Comparison of ENCODE assay signal across 7 mouse cellular contexts in the genomic region with DNA sequence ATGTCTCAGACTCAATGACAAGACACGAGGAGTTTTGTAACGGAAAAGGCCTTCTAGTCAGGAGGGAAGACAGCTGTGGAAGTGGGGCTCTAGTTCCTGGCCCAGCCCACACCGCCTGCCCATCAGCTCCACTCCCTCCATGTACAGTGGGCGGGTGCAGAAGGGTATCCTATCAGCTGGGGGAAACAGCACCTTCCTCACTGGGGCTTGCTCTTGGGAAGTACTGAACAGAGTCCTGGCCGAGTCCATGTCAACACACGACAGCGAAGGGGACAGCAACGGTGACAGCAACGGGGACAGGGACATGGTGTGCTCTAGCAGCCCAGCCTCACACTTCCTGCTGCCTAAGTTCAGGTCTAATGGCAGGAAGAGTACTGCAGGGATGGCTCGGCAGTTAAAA. TPM values are rescaled to one million over a fixed set of nuclear protein-coding genes. Genes with fewer than 3 reads are reported as not detected.
A peak's percentile ranks its signal among the peaks of the same experiment; 100 is the strongest.
DNase-seq lines count a peak whose midpoint lies in the region; ATAC-seq and TF ChIP-seq lines count a peak whose summit lies in the region.

No protein-coding gene starts in this region.

- DNase-seq in embryonic facial prominence, embryonic 14.5 days (ENCODE audit: low spot score) = no peak
- DNase-seq in hindbrain, embryonic 14.5 days (ENCODE audit: low spot score) = no peak
- no peak for DNase-seq in thymus, adult 2 months
- DNase-seq in layer of hippocampus, adult 8-10 months (ENCODE audit: low spot score in 2 of 2) = no peak

- H3K27ac ChIP-seq in intestine, embryonic 16.5 days (ENCODE audit: low read length) = peak overlapping the region; percentile 2; the same call in 1 of the 2 replicates
- H3K27ac ChIP-seq in intestine, postnatal 0 days (ENCODE audit: low read depth, low read length) = no peak overlapping the region
- peak overlapping the region; percentile 69 for H3K27ac ChIP-seq in brown adipose tissue, adult 24 weeks (replicated peaks; ENCODE audit: low read depth, low read length)
- H3K27ac ChIP-seq in embryonic facial prominence, embryonic 14.5 days (replicated peaks; ENCODE audit: low read depth, low read length) = no peak overlapping the region; the same call in 1 of the 2 replicates
- peak overlapping the region; percentile 72; the same call in 1 of the 2 replicates for H3K27ac ChIP-seq in hindbrain, embryonic 14.5 days
- H3K27ac ChIP-seq in thymus, adult 2 months (ENCODE audit: control insufficient read depth, insufficient read depth, low read length) = no peak overlapping the region

- H3K9ac ChIP-seq in intestine, embryonic 16.5 days (ENCODE audit: low read depth, low read length) = no peak overlapping the region
- no peak overlapping the region for H3K9ac ChIP-seq in intestine, postnatal 0 days (ENCODE audit: low read depth, low read length)
- H3K9ac ChIP-seq in embryonic facial prominence, embryonic 14.5 days (ENCODE audit: low read depth, low read length) = no peak overlapping the region
- H3K9ac ChIP-seq in hindbrain, embryonic 14.5 days = 0 out of 2 replicates have a peak overlapping the region, but pooled peaks have one; percentile 46

- H3K4me3 ChIP-seq in intestine, embryonic 16.5 days (ENCODE audit: low read length) = no peak overlapping the region
- H3K4me3 ChIP-seq in intestine, postnatal 0 days (ENCODE audit: low read depth, low read length) = no peak overlapping the region
- H3K4me3 ChIP-seq in brown adipose tissue, adult 24 weeks (ENCODE audit: insufficient read depth, low read depth, low read length) = no peak overlapping the region
- no peak overlapping the region for H3K4me3 ChIP-seq in embryonic facial prominence, embryonic 14.5 days (ENCODE audit: low read depth, low read length)
- no peak overlapping the region for H3K4me3 ChIP-seq in hindbrain, embryonic 14.5 days (replicated peaks; ENCODE audit: low read length)
- H3K4me3 ChIP-seq in thymus, adult 2 months (ENCODE audit: control insufficient read depth, insufficient read depth, low read length) = no peak overlapping the region

- peaks cover 46% of the 10 kb centered on the region for H3K4me1 ChIP-seq in intestine, embryonic 16.5 days (ENCODE audit: control insufficient read depth, insufficient read depth, low read length)
- H3K4me1 ChIP-seq in intestine, postnatal 0 days (replicated peaks; ENCODE audit: control insufficient read depth, insufficient read depth, low read length) = peaks cover 11% of the 10 kb centered on the region; the same call in 1 of the 2 replicates
- H3K4me1 ChIP-seq in brown adipose tissue, adult 24 weeks (ENCODE audit: control insufficient read depth, insufficient read depth, insufficient read length, low read length) = peaks cover 48% of the 10 kb centered on the region
- H3K4me1 ChIP-seq in embryonic facial prominence, embryonic 14.5 days (ENCODE audit: control insufficient read depth, insufficient read depth, low read length) = peaks cover 30% of the 10 kb centered on the region
- peaks cover 50% of the 10 kb centered on the region for H3K4me1 ChIP-seq in hindbrain, embryonic 14.5 days (replicated peaks; ENCODE audit: control insufficient read depth, insufficient read depth, low read length)
- H3K4me1 ChIP-seq in thymus, adult 2 months (replicated peaks; ENCODE audit: control insufficient read depth, insufficient read depth, low read length) = peaks cover 26% of the 10 kb centered on the region

- no peak for TF ChIP-seq POLR2A in thymus, adult 2 months (IDR thresholded peaks at IDR 0.05; ENCODE audit: control insufficient read depth, extremely low read depth, insufficient read depth, low read length, poor library complexity)

- 62% methylated on average over 10 of the region's 10 CpGs for WGBS in intestine, embryonic 16.5 days
- WGBS in intestine, postnatal 0 days = 50% methylated on average over 10 of the region's 10 CpGs
- 50% methylated on average over 10 of the region's 10 CpGs for WGBS in embryonic facial prominence, embryonic 14.5 days
- WGBS in hindbrain, embryonic 14.5 days = 76% methylated on average over 10 of the region's 10 CpGs
- 69% methylated on average over 10 of the region's 10 CpGs for WGBS in thymus, adult 2 months

- H3K27me3 ChIP-seq in intestine, embryonic 16.5 days (replicated peaks; ENCODE audit: control insufficient read depth, insufficient read depth, low read length) = no peaks in the 10 kb centered on the region
- H3K27me3 ChIP-seq in intestine, postnatal 0 days (replicated peaks; ENCODE audit: control insufficient read depth, insufficient read depth, low read length) = no peaks in the 10 kb centered on the region
- no peaks in the 10 kb centered on the region for H3K27me3 ChIP-seq in embryonic facial prominence, embryonic 14.5 days (replicated peaks; ENCODE audit: control insufficient read depth, insufficient read depth, low read length)
- no peaks in the 10 kb centered on the region for H3K27me3 ChIP-seq in hindbrain, embryonic 14.5 days (ENCODE audit: control insufficient read depth, insufficient read depth, low read length)
- H3K27me3 ChIP-seq in thymus, adult 2 months (ENCODE audit: control insufficient read depth, insufficient read depth, low read length) = no peaks in the 10 kb centered on the region

- H3K4me2 ChIP-seq in intestine, embryonic 16.5 days (ENCODE audit: low read depth, low read length) = no peak overlapping the region
- no peak overlapping the region for H3K4me2 ChIP-seq in intestine, postnatal 0 days (replicated peaks; ENCODE audit: low read depth)
- H3K4me2 ChIP-seq in embryonic facial prominence, embryonic 14.5 days (ENCODE audit: low read depth, low read length) = no peak overlapping the region
- H3K4me2 ChIP-seq in hindbrain, embryonic 14.5 days (replicated peaks) = peak overlapping the region; percentile 37; the same call in 1 of the 2 replicates

- peaks cover 9% of the 10 kb centered on the region; the same call in 1 of the 2 replicates for H3K36me3 ChIP-seq in intestine, embryonic 16.5 days (ENCODE audit: control insufficient read depth, insufficient read depth, low read length)
- peaks cover 33% of the 10 kb centered on the region for H3K36me3 ChIP-seq in intestine, postnatal 0 days (ENCODE audit: control insufficient read depth, insufficient read depth)
- H3K36me3 ChIP-seq in embryonic facial prominence, embryonic 14.5 days (ENCODE audit: control insufficient read depth, insufficient read depth, low read length) = peaks cover 36% of the 10 kb centered on the region
- H3K36me3 ChIP-seq in hindbrain, embryonic 14.5 days (replicated peaks; ENCODE audit: control insufficient read depth, insufficient read depth) = peaks cover 41% of the 10 kb centered on the region
- H3K36me3 ChIP-seq in thymus, adult 2 months (ENCODE audit: control insufficient read depth, insufficient read depth, low read length) = peaks cover 4% of the 10 kb centered on the region; the same call in 1 of the 2 replicates

- TF ChIP-seq CTCF in intestine, postnatal 0 days (IDR thresholded peaks at IDR 0.05; ENCODE audit: low read depth) = no peak
- TF ChIP-seq CTCF in thymus, adult 2 months (IDR thresholded peaks at IDR 0.05; ENCODE audit: borderline replicate concordance, control insufficient read depth, extremely low read depth, insufficient read depth, low read length, poor library complexity) = no peak

- no peak for ATAC-seq in intestine, embryonic 16.5 days
- ATAC-seq in intestine, postnatal 0 days = no peak
- ATAC-seq in embryonic facial prominence, embryonic 14.5 days (ENCODE audit: low read depth) = peak; percentile 13; the same call in 1 of the 2 replicates
- no peak for ATAC-seq in hindbrain, embryonic 14.5 days (ENCODE audit: low FRiP score)

- H3K9me3 ChIP-seq in intestine, embryonic 16.5 days (ENCODE audit: control insufficient read depth, low read length) = no peaks in the 10 kb centered on the region
- H3K9me3 ChIP-seq in intestine, postnatal 0 days (ENCODE audit: control insufficient read depth) = no peaks in the 10 kb centered on the region
- no peaks in the 10 kb centered on the region for H3K9me3 ChIP-seq in embryonic facial prominence, embryonic 14.5 days (ENCODE audit: control insufficient read depth, low read length)
- H3K9me3 ChIP-seq in hindbrain, embryonic 14.5 days (ENCODE audit: control insufficient read depth, low read length) = no peaks in the 10 kb centered on the region

RNA-seq across cellular contexts. Expression of gene Tmem201, which starts 5.0 kb away (rescaled TPM):
- 21.2 and 22.8 TPM in 2 replicates for polyA plus RNA-seq in intestine, embryonic 16.5 days (2015; fragmentation: Nextera tagmentation; extraction: Ambion mirVana)
- 8.7 and 9.6 TPM in 2 replicates for polyA plus RNA-seq in intestine, postnatal 0 days (2015; fragmentation: Nextera tagmentation; extraction: Ambion mirVana)
- polyA plus RNA-seq in brown adipose tissue, adult 24 weeks (2012; ENCODE audit: insufficient read depth, insufficient read length, missing spikeins) = 9.2 and 9.6 TPM in 2 replicates
- 20.7 and 23.3 TPM in 2 replicates for polyA plus RNA-seq in embryonic facial prominence, embryonic 14.5 days (2014; fragmentation: Nextera tagmentation; extraction: Ambion mirVana)
- polyA plus RNA-seq in hindbrain, embryonic 14.5 days (2014; fragmentation: Nextera tagmentation; extraction: Ambion mirVana) = 29.9 and 31.9 TPM in 2 replicates
- polyA plus RNA-seq in thymus, adult 2 months (2012; rRNA removed) = 71.7 and 79.0 TPM in 2 replicates
- total RNA-seq in layer of hippocampus, adult 8-10 months (2022) = 10 to 100 TPM; 63.5 to 75.6 (median 74.5) TPM

RNA-seq across cellular contexts. Expression of gene Pik3cd, which starts 30.4 kb away (rescaled TPM):
- 4.8 and 5.2 TPM in 2 replicates for polyA plus RNA-seq in intestine, embryonic 16.5 days (2015; fragmentation: Nextera tagmentation; extraction: Ambion mirVana)
- polyA plus RNA-seq in intestine, postnatal 0 days (2015; fragmentation: Nextera tagmentation; extraction: Ambion mirVana) = 2.5 TPM in 2 replicates
- 0.96 and 1.6 TPM in 2 replicates for polyA plus RNA-seq in brown adipose tissue, adult 24 weeks (2012; ENCODE audit: insufficient read depth, insufficient read length, missing spikeins)
- 6.0 TPM in 2 replicates for polyA plus RNA-seq in embryonic facial prominence, embryonic 14.5 days (2014; fragmentation: Nextera tagmentation; extraction: Ambion mirVana)
- 15.3 and 16.5 TPM in 2 replicates for polyA plus RNA-seq in hindbrain, embryonic 14.5 days (2014; fragmentation: Nextera tagmentation; extraction: Ambion mirVana)
- polyA plus RNA-seq in thymus, adult 2 months (2012; rRNA removed) = 106 and 120 TPM in 2 replicates
- total RNA-seq in layer of hippocampus, adult 8-10 months (2022) = 10 to 100 TPM; 26.7 to 30.2 (median 28.4) TPM

RNA-seq across cellular contexts. Expression of gene Slc25a33, which starts 41.3 kb away (rescaled TPM):
- polyA plus RNA-seq in intestine, embryonic 16.5 days (2015; fragmentation: Nextera tagmentation; extraction: Ambion mirVana) = 6.8 and 9.1 TPM in 2 replicates
- polyA plus RNA-seq in intestine, postnatal 0 days (2015; fragmentation: Nextera tagmentation; extraction: Ambion mirVana) = 8.3 and 8.4 TPM in 2 replicates
- polyA plus RNA-seq in brown adipose tissue, adult 24 weeks (2012; ENCODE audit: insufficient read depth, insufficient read length, missing spikeins) = 24.0 and 24.2 TPM in 2 replicates
- polyA plus RNA-seq in embryonic facial prominence, embryonic 14.5 days (2014; fragmentation: Nextera tagmentation; extraction: Ambion mirVana) = 10.6 and 10.9 TPM in 2 replicates
- polyA plus RNA-seq in hindbrain, embryonic 14.5 days (2014; fragmentation: Nextera tagmentation; extraction: Ambion mirVana) = 38.2 and 40.2 TPM in 2 replicates
- 7.2 and 7.3 TPM in 2 replicates for polyA plus RNA-seq in thymus, adult 2 months (2012; rRNA removed)
- 10 to 100 TPM; 29.9 to 33.1 (median 31.0) TPM for total RNA-seq in layer of hippocampus, adult 8-10 months (2022)

Comparison
In these comparisons a context has a peak if more than half of its experiments do, and no peak if none do; other contexts are left out.
1. H3K27ac ChIP-seq: peak in intestine, embryonic 16.5 days (single experiment), brown adipose tissue, adult 24 weeks (single experiment) and hindbrain, embryonic 14.5 days (single experiment); none in intestine, postnatal 0 days (single experiment), embryonic facial prominence, embryonic 14.5 days (single experiment) and thymus, adult 2 months (single experiment).